Mouse (Mus musculus) duodenum, adult 2 months (tissue): Measurements from ENCODE around the gene Gnat3. TPM values are rescaled to one million over a fixed set of nuclear protein-coding genes. Genes with fewer than 3 reads are reported as not detected.

Experiments
- polyA plus RNA-seq: library from polyadenylated mRNA; depleted of rRNA; stranded (reverse); fragments of >200 nt; gene quantifications from 2 replicates; pipeline ENCODE4 v1.2.3, GENCODE M21; 2012; ENCODE audit warnings: low replicate concordance; rRNA removed

Gene Gnat3
- polyA plus RNA-seq, result not detected in 2 replicates

GRCm38 (mm10) chr5:17962249-17962648 lies at the start of gene Gnat3:
Gene Gnat3, plus strand, starts transcription at chr5:17962549.

Other genes starting within 250 kb of the Gnat3 start
- gene Cd36, start 73.7 kb upstream of the Gnat3 start, polyA plus RNA-seq, result 0.68 and 2.1 TPM in 2 replicates